Mouse (Mus musculus) heart, postnatal 36 days (tissue): Measurements from ENCODE around the gene Rab36. TPM values are rescaled to one million over a fixed set of nuclear protein-coding genes. Genes with fewer than 3 reads are reported as not detected.

Experiments used
- total RNA-seq, 2 experiments: library from RNA; stranded (reverse); gene quantifications; 2 replicates each; pipeline ENCODE4 v1.2.3; 2021

The Rab36 gene
- total RNA-seq, 2 experiments from 2014 or later: 0.58 to 0.92 TPM

Other genes with a start within 250 kb of the Rab36 start
- under 1 TPM; 0.43 to 0.58 TPM for gene Gnaz, start 69.9 kb upstream of the Rab36 start, total RNA-seq
- not detected for gene Rsph14, start 4.5 kb upstream of the Rab36 start, total RNA-seq
- gene Bcr, start 23.5 kb downstream of the Rab36 start, total RNA-seq: 1 to 10 TPM; 8.3 to 9.1 TPM
- 10 to 100 TPM; 42.7 to 43.1 TPM for gene Specc1l, start 175.0 kb downstream of the Rab36 start, total RNA-seq